8 mouse cellular contexts compared by ENCODE assay signal in the genomic region with DNA sequence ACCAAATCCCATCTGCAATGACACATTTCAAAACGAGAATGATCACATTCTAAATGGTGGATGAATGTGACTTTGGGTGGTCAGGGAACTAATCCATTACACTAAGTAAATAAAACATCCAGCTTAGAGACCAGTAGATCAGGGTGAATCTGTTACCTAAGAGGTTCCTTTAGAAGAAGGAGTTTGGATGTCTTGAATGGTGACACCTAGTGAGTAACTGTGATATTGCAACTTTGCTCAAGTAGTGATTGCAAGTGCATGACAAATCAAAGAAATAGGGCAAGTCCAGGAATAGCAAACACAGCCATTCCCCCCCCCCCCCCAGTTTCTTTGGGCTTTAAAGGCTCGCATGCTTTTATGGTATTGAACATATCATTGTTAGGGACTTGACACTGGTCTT.
A peak's percentile ranks its signal among the peaks of the same experiment; 100 is the strongest.
DNase-seq lines count a peak whose midpoint lies in the region; ATAC-seq and TF ChIP-seq lines count a peak whose summit lies in the region.

No protein-coding gene starts in this region.

- TF ChIP-seq POLR2A in liver, adult 2 months (IDR thresholded peaks at IDR 0.05; ENCODE audit: extremely low read depth, insufficient read depth, low read length) = no peak

- no peak overlapping the region for H3K4me3 ChIP-seq in forebrain, postnatal 0 days (ENCODE audit: low read depth, low read length)
- H3K4me3 ChIP-seq in forebrain, embryonic 12.5 days (replicated peaks) = no peak overlapping the region
- no peak overlapping the region for H3K4me3 ChIP-seq in liver, adult 2 months (ENCODE audit: insufficient read depth, low read depth, low read length)

- peak; percentile 69 for TF ChIP-seq CTCF in forebrain, postnatal 0 days (IDR thresholded peaks at IDR 0.05; ENCODE audit: low read depth)
- no peak for TF ChIP-seq CTCF in liver, adult 2 months (IDR thresholded peaks at IDR 0.05; ENCODE audit: low read depth, low read length)

- no peak overlapping the region for H3K27ac ChIP-seq in forebrain, postnatal 0 days (ENCODE audit: low read depth, low read length)
- H3K27ac ChIP-seq in forebrain, embryonic 12.5 days = no peak overlapping the region
- no peak overlapping the region for H3K27ac ChIP-seq in liver, adult 2 months (replicated peaks; ENCODE audit: insufficient read depth, low read depth, low read length)

- H3K9me3 ChIP-seq in forebrain, postnatal 0 days (ENCODE audit: low read length) = no peaks in the 10 kb centered on the region
- H3K9me3 ChIP-seq in forebrain, embryonic 12.5 days = no peaks in the 10 kb centered on the region

- DNase-seq in forebrain, postnatal 0 days = peak; percentile 60
- peak; percentile 69 for DNase-seq in liver, adult 2 months (ENCODE audit: extremely low read depth, low read depth, low spot score)
- no peak for DNase-seq in liver
- peak; percentile 72 for DNase-seq in R1 (ENCODE audit: low read depth, low spot score)
- peak; percentile 62 for DNase-seq in induced T-regulatory cell, adult 2 months (ENCODE audit: low read depth)
- no peak for DNase-seq in gastrocnemius, postnatal 14 days

- no peak overlapping the region for H3K9ac ChIP-seq in forebrain, postnatal 0 days
- H3K9ac ChIP-seq in forebrain, embryonic 12.5 days = no peak overlapping the region
- H3K9ac ChIP-seq in liver, adult 2 months (ENCODE audit: low read depth, low read length) = no peak overlapping the region

- ATAC-seq in forebrain, postnatal 0 days = no peak
- no peak for ATAC-seq in forebrain, embryonic 12.5 days (ENCODE audit: low FRiP score)
- ATAC-seq in erythroid progenitor cell, adult 5-6 weeks (replicated peaks; ENCODE audit: low FRiP score, poor library complexity, severe bottlenecking) = no peak

- H3K4me2 ChIP-seq in forebrain, postnatal 0 days (ENCODE audit: low read depth) = no peak overlapping the region
- no peak overlapping the region for H3K4me2 ChIP-seq in forebrain, embryonic 12.5 days

- no peaks in the 10 kb centered on the region for H3K36me3 ChIP-seq in forebrain, postnatal 0 days (ENCODE audit: insufficient read depth)
- no peaks in the 10 kb centered on the region for H3K36me3 ChIP-seq in forebrain, embryonic 12.5 days (replicated peaks)
- H3K36me3 ChIP-seq in liver, adult 2 months (ENCODE audit: control insufficient read depth, insufficient read depth, low read length) = no peaks in the 10 kb centered on the region

- no peaks in the 10 kb centered on the region; the same call in 1 of the 2 replicates for H3K4me1 ChIP-seq in forebrain, postnatal 0 days (ENCODE audit: insufficient read depth)
- H3K4me1 ChIP-seq in forebrain, embryonic 12.5 days = no peaks in the 10 kb centered on the region
- H3K4me1 ChIP-seq in liver, adult 2 months (ENCODE audit: control insufficient read depth, insufficient read depth, low read length) = no peaks in the 10 kb centered on the region

- H3K27me3 ChIP-seq in forebrain, postnatal 0 days (ENCODE audit: insufficient read depth, low read length) = no peaks in the 10 kb centered on the region
- H3K27me3 ChIP-seq in forebrain, embryonic 12.5 days = no peaks in the 10 kb centered on the region
- H3K27me3 ChIP-seq in liver, adult 2 months (ENCODE audit: control insufficient read depth, insufficient read depth, low read length) = no peaks in the 10 kb centered on the region

- no peaks in the 10 kb centered on the region for H3K79me2 ChIP-seq in liver, adult 2 months (ENCODE audit: control insufficient read depth, insufficient read depth, low read length)

- intact Hi-C loops in gastrocnemius, postnatal 14 days (cut with DNase I; ENCODE audit: low total_unique reads) = loop anchor here (2.0 kb wide), 1 partner anchor 71 kb away; no protein-coding TSS in a partner anchor

- 40% methylated on average over 2 of the region's 2 CpGs for WGBS in forebrain, postnatal 0 days
- WGBS in forebrain, embryonic 12.5 days = 30% methylated on average over 2 of the region's 2 CpGs
- WGBS in liver, adult 2 months = 34% methylated on average over 2 of the region's 2 CpGs

Comparison
In these comparisons a context has a peak if more than half of its experiments do, and no peak if none do; other contexts are left out.
1. DNase-seq: peak in forebrain, postnatal 0 days (single experiment), liver, adult 2 months (single experiment), R1 (single experiment) and induced T-regulatory cell, adult 2 months (single experiment); none in liver (single experiment) and gastrocnemius, postnatal 14 days (single experiment).